Mouse (Mus musculus) heart, postnatal 36 days (tissue): ENCODE measurements around the gene Vbp1. TPM values are rescaled to one million over a fixed set of nuclear protein-coding genes. Genes with fewer than 3 reads are reported as not detected.
"Not testable (repeated sequence)": the region's sequence is repeated elsewhere in the genome, so short reads cannot be mapped to it uniquely, and the experiment has no call there.

Source experiments
- DNase-seq, 2 experiments: peaks; one replicate each; pipeline ENCODE4 v3.0.0; 2021 to 2022
- intact Hi-C: fragments of 180-260 bp; cut with DNase I; formaldehyde crosslinking; loops from one replicate; pipeline ENCODE4 v1.15.1; 2025
- total RNA-seq, 2 experiments: library from RNA; stranded (reverse); gene quantifications; 2 replicates each; pipeline ENCODE4 v1.2.3; 2021

The Vbp1 gene
- 10 to 100 TPM; 41.8 to 45.0 TPM for total RNA-seq

GRCm38 (mm10) chrX:75514179-75514972, at the start of gene Vbp1:
Gene Vbp1, plus strand, starts transcription at chrX:75514299.
- intact Hi-C loops: loop anchor here (10.0 kb wide), 1 partner anchor 100 kb away; the partner anchor contains the start of genes Brcc3, Cmc4 and Mtcp1

DNA sequence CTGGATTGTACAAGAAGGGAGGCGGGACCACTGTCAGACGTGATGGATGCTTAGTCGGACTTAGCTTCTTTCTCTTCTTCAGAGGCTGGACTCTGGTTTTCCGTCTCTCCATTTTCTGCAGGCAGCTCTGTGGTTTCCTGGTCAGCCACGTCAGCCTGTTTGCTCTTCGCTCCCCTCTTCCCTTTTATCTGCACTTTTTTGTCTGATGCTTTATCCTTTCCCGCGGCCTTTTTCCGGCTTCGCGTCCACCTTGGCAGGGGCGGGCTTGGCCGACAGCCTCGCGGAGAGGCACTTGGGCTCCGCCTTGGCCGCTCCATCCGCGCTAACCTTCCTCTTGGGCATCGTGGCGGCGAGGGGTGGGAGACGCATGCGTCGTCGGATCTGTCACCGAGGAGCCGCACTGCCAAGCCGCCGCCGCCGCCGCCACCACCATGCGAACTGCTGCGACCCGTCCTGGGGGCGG, 38.9 kb upstream of the Vbp1 start:
- peak; percentile 35 to 54 for DNase-seq
- intact Hi-C loops: not testable (repeated sequence)

More at GRCm38 (mm10) chrX:75514179-75514972, at the start of gene Vbp1:
- peak; percentile 78 to 79 for DNase-seq

- intact Hi-C loops: no loop called here
- DNase-seq: no peak
Measured at GRCm38 (mm10) chrX:75489886-75490285, 24.2 kb upstream of the Vbp1 start.

DNA sequence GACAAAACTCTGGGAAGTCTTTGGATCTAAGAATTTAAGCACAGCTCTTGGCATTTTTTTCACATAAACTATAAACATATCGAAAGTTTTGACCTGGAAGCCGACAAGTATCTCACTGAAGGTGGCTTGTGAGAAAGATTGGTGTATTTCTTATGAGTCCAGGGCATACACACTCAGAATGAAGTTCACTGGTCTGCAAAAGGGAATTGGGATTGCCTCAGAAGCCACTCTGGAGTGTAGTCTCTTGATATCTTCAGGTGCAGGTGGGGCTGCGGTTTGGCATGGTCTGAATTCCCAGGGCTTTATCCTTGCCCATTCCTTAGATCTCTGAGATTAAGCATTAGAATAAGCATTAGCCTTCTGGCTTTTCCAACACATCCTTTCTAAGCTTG, 316 bp upstream of the Vbp1 start:
- no peak for DNase-seq
- intact Hi-C loops: loop anchor here (10.0 kb wide), 1 partner anchor 99 kb away; the partner anchor contains the start of genes Brcc3, Cmc4 and Mtcp1

GRCm38 (mm10) chrX:75577582-75578324, 63.7 kb downstream of the Vbp1 start, which contains the start of gene Rab39b:
Gene Rab39b, minus strand, starts transcription at chrX:75578231.
- DNase-seq: peak; percentile 1 to 5
- intact Hi-C loops: no loop called here

DNA sequence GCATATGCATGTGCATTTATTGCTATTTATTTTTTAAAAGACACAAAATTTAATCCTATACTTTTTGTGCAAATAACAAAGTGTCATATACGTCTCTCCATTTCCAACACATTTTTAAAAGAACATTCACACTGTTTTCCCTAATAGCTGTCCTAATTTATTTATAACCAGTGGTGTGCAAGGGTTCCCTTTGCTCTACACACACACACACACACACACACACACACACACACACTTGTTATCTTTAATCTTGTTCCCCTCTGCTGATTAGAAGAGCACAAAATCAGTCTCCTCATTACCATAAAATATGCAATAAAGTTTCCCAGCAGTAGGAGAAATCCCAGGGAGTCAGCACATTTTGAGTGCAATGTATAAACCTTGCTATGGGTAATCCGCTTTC, 64.4 kb downstream of the Vbp1 start:
- intact Hi-C loops: no loop called here
- DNase-seq: no peak

Other genes with a start within 250 kb of the Vbp1 start
- 100 to 1,000 TPM; 169 to 170 TPM for gene Fundc2, start 131.9 kb upstream of the Vbp1 start, total RNA-seq
- 1 to 10 TPM; 1.4 to 1.9 TPM for gene F8, start 131.7 kb upstream of the Vbp1 start, total RNA-seq
- 1 to 10 TPM; 9.2 to 9.8 TPM for gene Cmc4, start 97.7 kb upstream of the Vbp1 start, total RNA-seq
- gene Mtcp1, start 97.7 kb upstream of the Vbp1 start, total RNA-seq: 1 to 10 TPM; 2.6 to 4.8 TPM
- 10 to 100 TPM; 26.9 to 33.7 TPM for gene Brcc3, start 97.7 kb upstream of the Vbp1 start, total RNA-seq
- gene Rab39b, start 63.9 kb downstream of the Vbp1 start, total RNA-seq: under 1 TPM in 1 of 2 experiments, not detected in 1; 0.14 TPM